Comparison of ENCODE assay signal across 17 mouse cellular contexts in genomic region chr5:125583836-125584235, GRCm38 (mm10). TPM values are rescaled to one million over a fixed set of nuclear protein-coding genes. Genes with fewer than 3 reads are reported as not detected.
DNase-seq lines count a peak whose midpoint lies in the region; ATAC-seq and TF ChIP-seq lines count a peak whose summit lies in the region.
"Had no signal": no experiment of that assay in that cellular context is flagged by ENCODE, and none has a peak within 500 bp of the region (broad histone marks: within the 10 kb centered on the region; RNA-seq: fewer than 3 reads in every experiment).

No protein-coding gene starts in this region.

- no peaks in the 10 kb centered on the region for H3K4me1 ChIP-seq in kidney, adult 2 months (ENCODE audit: control insufficient read depth, insufficient read depth, low read length)
- H3K4me1 ChIP-seq: lung, embryonic 15.5 days had no signal

- no peak for TF ChIP-seq POLR2A in kidney, adult 2 months (IDR thresholded peaks at IDR 0.05; ENCODE audit: low read depth, low read length)

- 48% methylated on average over 8 of the region's 8 CpGs for WGBS in kidney, adult 2 months

- no peaks in the 10 kb centered on the region for H3K36me3 ChIP-seq in kidney, adult 2 months (ENCODE audit: control insufficient read depth, insufficient read depth, low read length)
- H3K36me3 ChIP-seq: hindbrain, embryonic 15.5 days; limb, embryonic 12.5 days; lung, embryonic 15.5 days had no signal

- peak overlapping the region; percentile 22; the same call in 1 of the 2 replicates for H3K4me3 ChIP-seq in layer of hippocampus, adult 2 months
- no peak overlapping the region for H3K4me3 ChIP-seq in kidney, adult 2 months (ENCODE audit: insufficient read depth, low read depth, low read length)
- H3K4me3 ChIP-seq: erythroblast, embryonic 14.5 days; hindbrain, embryonic 15.5 days; limb, embryonic 12.5 days; lung, embryonic 15.5 days had no signal

- H3K27me3 ChIP-seq in kidney, adult 2 months (replicated peaks; ENCODE audit: control insufficient read depth, insufficient read depth, low read length) = no peaks in the 10 kb centered on the region
- H3K27me3 ChIP-seq: hindbrain, embryonic 15.5 days; limb, embryonic 12.5 days; lung, embryonic 15.5 days had no signal

- no peak for TF ChIP-seq CTCF in layer of hippocampus, adult 2 months (conservative IDR thresholded peaks at IDR 0.05)
- TF ChIP-seq CTCF in kidney, adult 2 months (conservative IDR thresholded peaks at IDR 0.05; ENCODE audit: insufficient read depth, insufficient read length, low read depth, low read length) = no peak

- no peak for DNase-seq in frontal cortex, postnatal 25 days (ENCODE audit: low spot score in 2 of 2)
- peak; percentile 15 for DNase-seq in urinary bladder, postnatal 14 days (ENCODE audit: low spot score)
- DNase-seq in urinary bladder, adult 2 months (ENCODE audit: low spot score) = no peak
- DNase-seq in layer of hippocampus, adult 2 months (ENCODE audit: low spot score in 2 of 2) = peak; percentile 71 to 84
- DNase-seq in ovary, adult 18-20 months (ENCODE audit: low spot score) = no peak
- no peak for DNase-seq in kidney, adult 2 months
- DNase-seq: cerebellum, adult 11-12 months; gastrocnemius, postnatal 14 days; midbrain, embryonic 14.5 days had no signal

- H3K27ac ChIP-seq in layer of hippocampus, adult 2 months = peak overlapping the region; percentile 92
- H3K27ac ChIP-seq in kidney, adult 2 months (ENCODE audit: insufficient read depth, low read depth, low read length) = no peak overlapping the region
- H3K27ac ChIP-seq: hindbrain, embryonic 15.5 days; kidney, postnatal 0 days; limb, embryonic 12.5 days; lung, embryonic 15.5 days had no signal

- peak; percentile 51 for ATAC-seq in frontal cortex, adult (ENCODE audit: low TSS enrichment)

RNA-seq across cellular contexts. Expression of gene Tmem132b, which starts 52.3 kb away (rescaled TPM):
- polyA plus RNA-seq in urinary bladder, adult 2 months (2012; rRNA removed) = 0.03 and 0.04 TPM in 2 replicates
- total RNA-seq in layer of hippocampus, adult 2 months (2021) = 100 to 1,000 TPM; 117 to 127 TPM
- 0.01 TPM in 1 of 2 replicates, not detected in the other for polyA plus RNA-seq in kidney, adult 2 months (2012; rRNA removed)
- polyA plus RNA-seq: erythroblast, embryonic 14.5 days; heart, embryonic 14.5 days; thymus, postnatal 0 days had no signal

Comparison
In these comparisons a context has a peak if more than half of its experiments do, and no peak if none do; other contexts are left out.
1. DNase-seq: peak in urinary bladder, postnatal 14 days (single experiment) and layer of hippocampus, adult 2 months (2 of 2); none in frontal cortex, postnatal 25 days (0 of 2), urinary bladder, adult 2 months (single experiment), ovary, adult 18-20 months (single experiment) and kidney, adult 2 months (single experiment).